Mouse (Mus musculus) heart, postnatal 36 days (tissue): ENCODE measurements at regions not wholly inside any gene's neighbourhood (a gene's known extent, or its start where the extent isn't known, plus 50 kb on each side); places are given as distances from the start of the nearest gene placed in this dataset.

ENCODE experiments used
- DNase-seq, 2 experiments: peaks; one replicate each; pipeline ENCODE4 v3.0.0; 2021 to 2022
- intact Hi-C: fragments of 180-260 bp; cut with DNase I; formaldehyde crosslinking; loops from one replicate; pipeline ENCODE4 v1.15.1; 2025

DNA sequence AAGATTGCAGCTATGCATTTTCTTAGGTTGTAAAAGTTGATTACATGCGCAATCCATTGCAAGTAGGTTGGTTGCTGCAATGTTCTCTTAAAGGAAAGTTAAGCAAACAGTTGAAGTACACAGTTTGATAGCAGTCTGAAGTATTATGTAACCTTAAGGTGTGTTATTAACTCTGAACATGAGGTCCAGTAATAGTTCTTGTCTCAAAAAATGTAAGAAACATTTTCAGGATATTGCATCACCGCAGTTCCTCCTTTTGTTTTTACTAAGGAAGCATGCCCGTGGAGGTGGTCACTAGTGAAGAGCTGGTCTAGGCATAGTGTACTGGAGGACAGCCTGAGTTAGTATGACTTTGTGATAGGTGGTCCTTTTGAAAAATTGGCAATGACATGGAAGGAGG, 339.4 kb upstream of the Cldn34d start:
- intact Hi-C loops = loop anchor here (10.0 kb wide), 1 partner anchor 107 kb away; no protein-coding TSS in a partner anchor

DNA sequence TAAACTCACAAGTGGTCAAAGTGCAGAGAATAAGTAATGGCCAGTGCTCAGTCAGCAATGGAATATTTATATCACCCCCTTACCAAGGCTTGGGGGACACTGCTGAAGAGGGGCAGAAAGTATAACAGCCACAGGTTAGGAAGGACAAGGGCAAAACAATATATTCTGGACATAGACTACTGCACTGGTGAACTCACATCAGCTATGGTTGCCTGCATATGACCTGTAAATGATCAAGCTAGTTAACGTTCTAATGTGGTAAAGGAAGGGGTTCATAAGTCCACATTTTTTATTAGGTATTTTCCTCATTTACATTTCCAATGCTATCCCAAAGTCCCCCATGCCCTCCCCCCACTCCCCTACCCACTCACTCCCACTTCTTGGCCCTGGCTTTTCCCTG, 335.6 kb upstream of the Cldn34d start:
- intact Hi-C loops = no loop called here
- no peak for DNase-seq

More for the DNA sequence above, 339.4 kb upstream of the Cldn34d start:
- no peak for DNase-seq
